Mouse (Mus musculus): ENCODE measurements around the gene Ect2. TPM values are rescaled to one million over a fixed set of nuclear protein-coding genes. Genes with fewer than 3 reads are reported as not detected.

The Ect2 gene
- polyA plus RNA-seq, 1 experiment from 2014 or later: 52.3 TPM

Other genes with a start within 250 kb of the Ect2 start
- 4.2 and 5.0 TPM in 2 replicates for gene Nceh1, start 29.1 kb upstream of the Ect2 start, polyA plus RNA-seq (2014; fragmentation: Nextera tagmentation; extraction: Ambion mirVana)
- gene Tnfsf10, start 163.2 kb upstream of the Ect2 start, polyA plus RNA-seq (2014; fragmentation: Nextera tagmentation; extraction: Ambion mirVana): 0.03 and 0.05 TPM in 2 replicates
- gene Ghsr, start 217.5 kb upstream of the Ect2 start, polyA plus RNA-seq (2014; fragmentation: Nextera tagmentation; extraction: Ambion mirVana): not detected in 2 replicates

All from liver, embryonic 11.5 days (tissue).